Mouse (Mus musculus): Measurements from ENCODE around the gene Tmem206. TPM values are rescaled to one million over a fixed set of nuclear protein-coding genes. Genes with fewer than 3 reads are reported as not detected.
A peak's percentile ranks its signal among the peaks of the same experiment; 100 is the strongest.

The Tmem206 gene
- polyA plus RNA-seq, 1 experiment from 2014 or later, result 29.5 TPM

GRCm38 (mm10) chr1:191295784-191296183 is 29.9 kb upstream of the Tmem206 start:
- WGBS, result 63% methylated on average over 3 of the region's 3 CpGs
- H3K27me3 ChIP-seq (ENCODE audit: poor library complexity, severe bottlenecking), result no peaks in the 10 kb centered on the region
- no peak overlapping the region for H3K27ac ChIP-seq
- H3K36me3 ChIP-seq (replicated peaks), result no peaks in the 10 kb centered on the region
- no peak overlapping the region for H3K4me3 ChIP-seq
- DNase-seq (ENCODE audit: extremely low spot score, low spot score), result no peak
- no peaks in the 10 kb centered on the region for H3K9me3 ChIP-seq
- no peaks in the 10 kb centered on the region for H3K4me1 ChIP-seq

GRCm38 (mm10) chr1:191296445-191296844 is 29.3 kb upstream of the Tmem206 start:
- DNase-seq (ENCODE audit: extremely low spot score, low spot score), result no peak
- Histone ChIP-seq H3K27ac (no peak overlapping the region), H3K4me1 (no peaks in the 10 kb centered on the region; the same call in 1 of the 2 replicates), H3K36me3 (replicated peaks) (no peaks in the 10 kb centered on the region), H3K4me3 (no peak overlapping the region), H3K27me3 (ENCODE audit: poor library complexity, severe bottlenecking) (no peaks in the 10 kb centered on the region), H3K9me3 (no peaks in the 10 kb centered on the region)
- 77% methylated on average over 5 of the region's 5 CpGs for WGBS

DNA sequence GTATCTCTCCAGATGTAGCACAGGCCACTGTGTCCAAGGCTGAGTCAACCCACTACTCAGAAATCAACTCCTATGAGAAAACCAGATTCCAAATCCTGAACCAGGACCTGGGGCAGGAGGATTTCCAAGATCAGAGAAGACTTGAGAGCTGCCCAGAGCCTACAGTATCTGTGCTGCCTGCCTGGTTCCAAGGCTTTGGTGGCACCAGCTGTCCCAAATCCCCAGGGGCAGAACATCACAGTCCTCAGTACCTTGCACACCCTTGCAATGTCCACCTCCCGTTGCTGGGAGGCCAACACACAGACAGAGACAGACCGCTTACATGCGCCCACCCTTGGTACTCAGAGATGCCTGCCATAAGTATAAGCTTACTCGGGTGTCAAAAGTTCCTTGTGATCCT is 27.4 kb upstream of the Tmem206 start:
- Histone ChIP-seq H3K36me3 (replicated peaks) (no peaks in the 10 kb centered on the region), H3K9me3 (no peaks in the 10 kb centered on the region), H3K27ac (no peak overlapping the region), H3K4me1 (peaks cover 6% of the 10 kb centered on the region), H3K4me3 (no peak overlapping the region), H3K27me3 (ENCODE audit: poor library complexity, severe bottlenecking) (no peaks in the 10 kb centered on the region)
- DNase-seq (ENCODE audit: extremely low spot score, low spot score), result no peak
- 90% methylated on average over 4 of the region's 4 CpGs for WGBS

GRCm38 (mm10) chr1:191299215-191299942 is 26.3 kb upstream of the Tmem206 start:
- no peak for DNase-seq (ENCODE audit: extremely low spot score, low spot score)
- WGBS, result 62% methylated on average over 11 of the region's 11 CpGs

GRCm38 (mm10) chr1:191301903-191302302 is 23.8 kb upstream of the Tmem206 start:
- Histone ChIP-seq H3K27ac (no peak overlapping the region), H3K4me3 (no peak overlapping the region), H3K36me3 (replicated peaks) (peaks cover 5% of the 10 kb centered on the region; the same call in 1 of the 2 replicates), H3K27me3 (ENCODE audit: poor library complexity, severe bottlenecking) (no peaks in the 10 kb centered on the region), H3K9me3 (no peaks in the 10 kb centered on the region), H3K4me1 (peaks cover 11% of the 10 kb centered on the region)
- DNase-seq (ENCODE audit: extremely low spot score, low spot score), result no peak
- 38% methylated on average over 4 of the region's 4 CpGs for WGBS

More at GRCm38 (mm10) chr1:191299215-191299942, 26.3 kb upstream of the Tmem206 start:
- Histone ChIP-seq H3K4me1 (peaks cover 11% of the 10 kb centered on the region), H3K27me3 (ENCODE audit: poor library complexity, severe bottlenecking) (no peaks in the 10 kb centered on the region), H3K27ac (no peak overlapping the region), H3K36me3 (replicated peaks) (no peaks in the 10 kb centered on the region), H3K9me3 (no peaks in the 10 kb centered on the region), H3K4me3 (no peak overlapping the region)

- Histone ChIP-seq H3K27ac (no peak overlapping the region), H3K4me1 (peaks cover 11% of the 10 kb centered on the region), H3K36me3 (replicated peaks) (peaks cover 14% of the 10 kb centered on the region), H3K9me3 (no peaks in the 10 kb centered on the region; the same call in 1 of the 2 replicates), H3K27me3 (ENCODE audit: poor library complexity, severe bottlenecking) (no peaks in the 10 kb centered on the region), H3K4me3 (no peak overlapping the region)
- DNase-seq (ENCODE audit: extremely low spot score, low spot score), result no peak
- WGBS, result 76% methylated on average over 3 of the region's 3 CpGs
These were observed 22.0 kb upstream of the Tmem206 start for GRCm38 (mm10) chr1:191303736-191304135.

- no peak for DNase-seq (ENCODE audit: extremely low spot score, low spot score)
- no peak overlapping the region for H3K4me3 ChIP-seq
- peaks cover 11% of the 10 kb centered on the region for H3K4me1 ChIP-seq
- peaks cover 15% of the 10 kb centered on the region for H3K36me3 ChIP-seq (replicated peaks)
- H3K27me3 ChIP-seq (ENCODE audit: poor library complexity, severe bottlenecking), result no peaks in the 10 kb centered on the region
- 71% methylated on average over 6 of the region's 6 CpGs for WGBS
- H3K9me3 ChIP-seq, result no peaks in the 10 kb centered on the region; the same call in 1 of the 2 replicates
- no peak overlapping the region for H3K27ac ChIP-seq
These were observed 21.5 kb upstream of the Tmem206 start for GRCm38 (mm10) chr1:191304216-191304615.

DNA sequence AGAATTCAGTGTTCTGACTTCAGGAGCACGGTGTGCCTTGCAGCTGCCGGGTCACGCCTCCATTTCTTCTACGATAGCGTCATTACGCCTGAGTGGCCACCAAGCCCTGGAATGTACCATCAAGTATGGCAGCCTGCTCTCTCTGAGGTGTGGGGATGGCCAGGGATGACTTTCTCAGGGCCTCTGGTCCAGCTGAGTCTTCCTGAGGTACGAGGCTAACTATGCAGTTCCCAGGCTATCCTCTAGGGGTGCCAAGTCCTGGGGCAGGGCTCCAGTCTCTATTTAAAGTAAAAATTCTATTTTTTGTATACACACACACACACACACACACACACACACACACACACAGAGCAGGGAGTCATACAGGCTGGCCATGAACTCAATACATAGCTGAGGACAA is 20.1 kb upstream of the Tmem206 start:
- no peaks in the 10 kb centered on the region for H3K27me3 ChIP-seq (ENCODE audit: poor library complexity, severe bottlenecking)
- H3K4me3 ChIP-seq, result no peak overlapping the region
- H3K36me3 ChIP-seq (replicated peaks), result peaks cover 19% of the 10 kb centered on the region
- 63% methylated on average over 7 of the region's 7 CpGs for WGBS
- H3K4me1 ChIP-seq, result peaks cover 11% of the 10 kb centered on the region
- no peak for DNase-seq (ENCODE audit: extremely low spot score, low spot score)
- H3K9me3 ChIP-seq, result no peaks in the 10 kb centered on the region; the same call in 1 of the 2 replicates
- no peak overlapping the region for H3K27ac ChIP-seq

GRCm38 (mm10) chr1:191306316-191306715 is 19.4 kb upstream of the Tmem206 start:
- Histone ChIP-seq H3K27ac (no peak overlapping the region), H3K36me3 (replicated peaks) (peaks cover 19% of the 10 kb centered on the region), H3K4me1 (peaks cover 11% of the 10 kb centered on the region), H3K9me3 (no peaks in the 10 kb centered on the region; the same call in 1 of the 2 replicates), H3K4me3 (no peak overlapping the region), H3K27me3 (ENCODE audit: poor library complexity, severe bottlenecking) (no peaks in the 10 kb centered on the region)
- DNase-seq (ENCODE audit: extremely low spot score, low spot score), result no peak
- 92% methylated on average over 9 of the region's 9 CpGs for WGBS

DNA sequence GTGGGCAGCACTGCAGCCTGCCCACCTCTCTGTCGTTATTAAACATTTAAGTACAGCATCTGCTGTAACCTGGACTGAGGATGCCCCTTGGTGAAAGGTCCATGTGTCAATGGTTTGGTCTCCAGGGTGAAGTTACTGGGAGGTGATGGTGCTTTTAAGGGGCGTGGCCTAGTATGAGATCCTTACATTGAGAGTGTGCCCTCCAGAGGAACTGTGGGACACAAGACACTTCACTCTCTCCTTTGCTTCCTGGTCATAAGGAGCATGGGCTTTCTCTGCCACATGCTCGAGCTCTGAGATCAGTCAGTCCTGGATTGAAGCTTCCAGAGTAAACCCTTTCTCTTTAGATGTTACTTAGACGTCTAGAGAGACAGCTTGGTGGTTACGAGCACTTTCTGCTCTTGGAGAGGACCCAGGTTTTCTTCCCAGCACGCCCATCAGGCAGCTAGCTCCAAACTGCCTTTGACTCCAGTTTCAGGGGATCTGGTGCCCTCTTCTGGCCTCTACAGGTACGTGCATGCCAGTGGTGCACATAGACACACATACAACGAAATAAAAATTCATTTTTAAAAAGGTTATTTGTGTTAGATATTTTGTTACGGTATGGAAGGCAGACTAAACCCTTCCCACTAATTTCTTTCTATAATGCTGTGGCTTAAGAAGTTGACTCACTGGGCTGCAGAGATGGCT is 17.8 kb upstream of the Tmem206 start:
- Histone ChIP-seq H3K36me3 (replicated peaks) (peaks cover 19% of the 10 kb centered on the region), H3K27ac (no peak overlapping the region), H3K4me3 (no peak overlapping the region), H3K27me3 (ENCODE audit: poor library complexity, severe bottlenecking) (no peaks in the 10 kb centered on the region), H3K4me1 (peaks cover 10% of the 10 kb centered on the region), H3K9me3 (no peaks in the 10 kb centered on the region; the same call in 1 of the 2 replicates)
- no peak for DNase-seq (ENCODE audit: extremely low spot score, low spot score)
- 79% methylated on average over 9 of the region's 9 CpGs for WGBS

GRCm38 (mm10) chr1:191311296-191311898 is 14.3 kb upstream of the Tmem206 start:
- Histone ChIP-seq H3K4me3 (no peak overlapping the region), H3K36me3 (replicated peaks) (peaks cover 17% of the 10 kb centered on the region), H3K27me3 (ENCODE audit: poor library complexity, severe bottlenecking) (0 out of 2 replicates have a peak, but pooled peaks cover 1% of the 10 kb centered on the region), H3K4me1 (peaks cover 8% of the 10 kb centered on the region), H3K9me3 (no peaks in the 10 kb centered on the region; the same call in 1 of the 2 replicates), H3K27ac (no peak overlapping the region)
- no peak for DNase-seq (ENCODE audit: extremely low spot score, low spot score)
- WGBS, result 72% methylated on average over 4 of the region's 4 CpGs

DNA sequence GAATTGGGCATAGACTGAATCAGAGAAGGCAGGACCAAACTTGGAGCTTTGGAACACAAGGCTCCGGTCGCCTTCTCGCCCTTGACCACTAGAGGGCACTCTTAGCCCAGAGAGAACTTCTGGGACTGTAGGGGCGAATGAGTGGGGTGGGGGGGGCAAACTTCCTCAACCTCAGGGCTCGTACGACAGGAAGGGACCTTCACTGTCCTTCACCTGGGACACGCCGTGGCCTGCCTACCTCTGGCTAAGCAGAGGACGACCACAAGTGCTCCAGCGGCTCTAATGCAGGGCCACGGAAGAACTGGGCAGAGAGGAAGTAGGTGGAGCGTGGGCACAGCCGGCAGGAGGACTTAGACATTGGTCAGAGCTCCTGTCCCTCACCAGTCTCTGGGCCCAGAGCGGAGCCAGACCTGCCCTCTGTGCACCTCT is 13.2 kb upstream of the Tmem206 start:
- peak overlapping the region; percentile 85 for H3K27ac ChIP-seq
- H3K36me3 ChIP-seq (replicated peaks), result peaks cover 14% of the 10 kb centered on the region
- DNase-seq (ENCODE audit: extremely low spot score, low spot score), result peak; percentile 81
- H3K27me3 ChIP-seq (ENCODE audit: poor library complexity, severe bottlenecking), result 0 out of 2 replicates have a peak, but pooled peaks cover 4% of the 10 kb centered on the region
- no peaks in the 10 kb centered on the region; the same call in 1 of the 2 replicates for H3K9me3 ChIP-seq
- peaks cover 13% of the 10 kb centered on the region for H3K4me1 ChIP-seq
- H3K4me3 ChIP-seq, result peak overlapping the region; percentile 60
- WGBS, result 2% methylated on average over 14 of the region's 14 CpGs
